Mouse (Mus musculus): ENCODE data around the gene Slc24a2.

Slc24a2 gene

DNA sequence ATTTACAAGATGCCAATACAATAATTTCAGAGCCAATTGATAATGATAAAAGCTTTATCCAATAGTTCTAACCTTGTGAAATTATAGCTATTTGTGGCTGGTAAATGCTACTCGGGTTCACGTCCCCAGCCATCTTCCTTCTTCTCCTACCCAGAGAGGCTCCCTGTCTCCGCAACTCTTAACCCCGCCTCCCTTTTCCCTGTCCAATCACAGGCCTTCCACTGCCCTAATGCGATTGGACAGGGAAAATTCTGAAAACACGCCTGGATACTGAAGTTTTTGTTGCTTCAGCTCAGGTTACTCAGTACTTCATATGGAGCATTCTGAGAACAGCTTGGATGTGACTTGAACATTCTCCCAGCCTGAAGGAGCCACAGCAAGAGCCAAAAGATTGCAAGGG, 287.0 kb downstream of the Slc24a2 start:
- no peak for DNase-seq

DNA sequence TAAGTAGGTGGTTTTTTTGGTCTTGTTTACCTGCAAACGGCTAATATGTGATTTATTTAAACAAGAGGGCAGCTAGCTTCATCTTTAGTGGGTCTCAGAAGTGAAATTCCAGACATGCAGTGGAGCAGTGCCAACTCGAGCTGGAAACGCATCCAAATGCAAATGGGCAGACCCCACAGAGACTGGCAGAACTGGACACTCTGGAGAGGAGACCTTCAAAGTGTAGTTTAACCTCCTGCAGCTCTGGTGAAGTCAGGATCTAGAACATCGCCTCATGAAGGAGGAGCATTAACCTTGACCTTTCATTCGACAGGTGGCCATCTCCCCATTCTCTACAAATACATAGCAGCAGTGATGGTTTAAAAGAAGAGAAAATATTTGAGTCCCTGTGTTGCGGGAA, 287.6 kb downstream of the Slc24a2 start:
- DNase-seq: no peak

DNA sequence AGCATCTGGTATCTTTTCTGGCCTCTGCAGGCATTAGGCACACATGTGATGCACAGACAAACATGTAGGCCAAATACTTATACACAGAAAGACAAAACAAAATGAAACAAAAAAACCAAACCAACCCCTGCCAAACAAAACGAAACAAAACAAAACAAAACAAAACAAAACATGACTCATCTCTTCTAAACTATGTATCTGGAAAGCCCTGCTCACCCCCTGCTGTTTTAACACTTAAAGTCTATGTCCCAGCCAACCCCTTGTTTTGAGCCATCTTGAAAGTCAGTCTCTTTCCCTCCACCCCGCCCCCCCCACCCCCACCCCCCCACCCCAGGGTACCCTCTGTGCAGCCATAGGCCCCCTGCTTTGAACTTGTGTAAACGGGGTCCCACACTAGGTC, 293.6 kb downstream of the Slc24a2 start:
- DNase-seq: no peak

DNA sequence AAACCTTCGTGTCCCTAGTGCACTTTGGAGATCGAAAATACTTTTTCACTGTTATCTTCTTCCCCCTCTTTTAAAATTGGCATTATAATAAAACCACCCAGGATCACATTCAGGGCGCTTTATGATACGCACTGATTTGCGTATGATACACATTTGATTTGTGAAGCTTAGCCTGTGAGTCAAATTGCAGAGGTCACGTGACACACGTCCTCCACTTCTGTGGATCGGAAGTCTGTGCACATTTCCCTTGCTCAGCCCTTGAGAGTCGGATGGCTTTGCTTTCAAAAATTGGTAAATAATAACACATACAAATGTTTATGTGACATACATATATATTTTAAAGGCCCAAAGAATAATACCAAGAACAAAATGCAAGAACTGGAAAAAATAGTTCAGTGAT, 294.1 kb downstream of the Slc24a2 start:
- DNase-seq: no peak

Data from cerebellum, postnatal 25 days (tissue).